Mouse (Mus musculus) CD4-positive, CD25-positive, alpha-beta regulatory T cell (primary cell): ENCODE measurements around the gene Syne1. TPM values are rescaled to one million over a fixed set of nuclear protein-coding genes. Genes with fewer than 3 reads are reported as not detected.

Experiments used
- polyA plus RNA-seq: library from polyadenylated mRNA; unstranded; fragments of 100-300 nt; shearing (Covaris generic); gene quantifications from one replicate; pipeline ENCODE4 v1.2.1, GENCODE M21; 2017

Syne1 gene
- polyA plus RNA-seq: 20.3 TPM

GRCm38 (mm10) chr10:5551382-5551781, at the start of gene Syne1:
TSS of gene Syne1 (minus strand) at chr10:5551482.

GRCm38 (mm10) chr10:5593464-5593863, 42.2 kb upstream of the Syne1 start, which contains the start of gene Myct1:
TSS of gene Myct1 (plus strand) at chr10:5593775.

GRCm38 (mm10) chr10:5068676-5069265, 482.5 kb downstream of the Syne1 start, which contains the start of gene Gm10097:
TSS of gene Gm10097 (plus strand) at chr10:5069192.

Other genes with a start within 250 kb of the Syne1 start
- not detected for gene Myct1, start 42.3 kb upstream of the Syne1 start, polyA plus RNA-seq
- not detected for gene Vip, start 87.7 kb upstream of the Syne1 start, polyA plus RNA-seq